Mouse (Mus musculus): Measurements from ENCODE around the gene Ifih1. TPM values are rescaled to one million over a fixed set of nuclear protein-coding genes. Genes with fewer than 3 reads are reported as not detected.

Ifih1 gene
- total and polyA plus RNA-seq, 3 experiments, result 2.0 to 3.6 (median 2.2) TPM

DNA sequence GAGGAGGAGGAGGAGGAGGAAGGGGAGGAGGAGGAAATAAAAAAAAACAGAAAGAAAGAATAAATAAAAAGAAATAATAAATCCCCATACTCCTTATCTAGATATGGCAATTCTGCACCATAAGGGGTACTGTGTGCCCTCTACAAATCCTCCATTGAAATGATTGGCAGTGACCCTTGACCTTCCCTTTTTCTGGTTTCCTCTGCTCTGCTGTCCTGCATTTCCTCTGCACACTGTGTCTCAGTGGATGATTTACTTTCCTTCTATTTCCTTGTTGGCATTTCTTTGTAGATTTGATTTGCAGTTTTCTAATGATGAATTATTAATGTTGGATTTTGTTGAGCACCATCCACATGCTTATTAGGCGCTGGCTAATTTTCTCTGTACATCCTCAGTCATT is 81.4 kb downstream of the Ifih1 start:
- in situ Hi-C loops (cut with MboI; ENCODE audit: low pct_ligation_motif_present, low pct_unique_long_range_greater_than_20kb, low sequenced_read_pairs) (no loop called here), dilution Hi-C loops (cut with MboI; ENCODE audit: extremely low pct_ligation_motif_present, extremely low pct_unique_long_range_greater_than_20kb, low sequenced_read_pairs) (no loop called here)
- no peak for DNase-seq (ENCODE audit: extremely low read depth)
- H3K4me1 ChIP-seq (ENCODE audit: control insufficient read depth in 1 of 2, insufficient read depth in 2 of 2), result no peaks in the 10 kb centered on the region
- H3K9me3 ChIP-seq (replicated peaks; ENCODE audit: low read length), result no peaks in the 10 kb centered on the region
- H3K9ac ChIP-seq (ENCODE audit: insufficient read depth, low read depth), result no peak overlapping the region
- no peak overlapping the region for H3K27ac ChIP-seq (ENCODE audit: insufficient read depth, low read depth)
- H3K27me3 ChIP-seq (replicated peaks), result no peaks in the 10 kb centered on the region
- H3K4me3 ChIP-seq (replicated peaks in 1 of 3; ENCODE audit: low read depth in 2 of 3, low read length in 2 of 3, poor library complexity in 1 of 3), result no peak overlapping the region
- no peaks in the 10 kb centered on the region for H3K79me2 ChIP-seq (replicated peaks; ENCODE audit: control insufficient read depth, extremely low read depth, insufficient read depth, poor library complexity, severe bottlenecking)
- H3K36me3 ChIP-seq (replicated peaks in 1 of 2; ENCODE audit: control insufficient read depth in 1 of 2, insufficient read depth in 1 of 2, low read length in 1 of 2), result no peaks in the 10 kb centered on the region
- no peak for TF ChIP-seq SMC3 (IDR thresholded peaks at IDR 0.05; ENCODE audit: low read depth, low read length)
- TF ChIP-seq MAZ (IDR thresholded peaks at IDR 0.05; ENCODE audit: low read depth, low read length), result no peak
- TF ChIP-seq RCOR1 (conservative IDR thresholded peaks at IDR 0.05; ENCODE audit: low read depth, low read length), result no peak
- TF ChIP-seq ELF1 (IDR thresholded peaks at IDR 0.05; ENCODE audit: low read depth, low read length), result no peak
- no peak for TF ChIP-seq MEF2A (IDR thresholded peaks at IDR 0.05; ENCODE audit: borderline replicate concordance, low read depth, low read length)
- TF ChIP-seq UBTF (IDR thresholded peaks at IDR 0.05; ENCODE audit: low read depth, low read length), result no peak
- no peak for TF ChIP-seq PAX5 (IDR thresholded peaks at IDR 0.05; ENCODE audit: low read length)
- no peak for TF ChIP-seq MAX (IDR thresholded peaks at IDR 0.05; ENCODE audit: low read length)
- TF ChIP-seq JUN (IDR thresholded peaks at IDR 0.05; ENCODE audit: insufficient read depth, low read depth, low read length), result no peak
- no peak for TF ChIP-seq POLR2AphosphoS2 (IDR thresholded peaks at IDR 0.05; ENCODE audit: low read depth, low read length)
- no peak overlapping the region for H3K4me2 ChIP-seq (ENCODE audit: insufficient read depth, low read depth, poor library complexity, severe bottlenecking)

- Histone ChIP-seq H3K9ac (ENCODE audit: insufficient read depth, low read depth) (no peak overlapping the region), H3K4me3 (replicated peaks in 1 of 3; ENCODE audit: low read depth in 2 of 3, low read length in 2 of 3, poor library complexity in 1 of 3) (no peak overlapping the region), H3K27me3 (replicated peaks) (no peaks in the 10 kb centered on the region), H3K9me3 (replicated peaks; ENCODE audit: low read length) (no peaks in the 10 kb centered on the region), H3K4me1 (ENCODE audit: control insufficient read depth in 1 of 2, insufficient read depth in 2 of 2) (no peaks in the 10 kb centered on the region), H3K36me3 (replicated peaks in 1 of 2; ENCODE audit: control insufficient read depth in 1 of 2, insufficient read depth in 1 of 2, low read length in 1 of 2) (no peaks in the 10 kb centered on the region), H3K4me2 (ENCODE audit: insufficient read depth, low read depth, poor library complexity, severe bottlenecking) (no peak overlapping the region), H3K79me2 (replicated peaks; ENCODE audit: control insufficient read depth, extremely low read depth, insufficient read depth, poor library complexity, severe bottlenecking) (no peaks in the 10 kb centered on the region), H3K27ac (ENCODE audit: insufficient read depth, low read depth) (no peak overlapping the region)
- TF ChIP-seq MXI1 (IDR thresholded peaks at IDR 0.05; ENCODE audit: low read depth, low read length) (no peak), JUND (conservative IDR thresholded peaks at IDR 0.05; ENCODE audit: low read depth, low read length) (no peak), CHD2 (IDR thresholded peaks at IDR 0.05; ENCODE audit: low read length) (no peak), ETS1 (conservative IDR thresholded peaks at IDR 0.05; ENCODE audit: low read depth, low read length) (no peak), NRF1 (IDR thresholded peaks at IDR 0.05; ENCODE audit: low read depth, low read length) (no peak), MYC (IDR thresholded peaks at IDR 0.05; ENCODE audit: low read depth, low read length) (no peak), HCFC1 (IDR thresholded peaks at IDR 0.05; ENCODE audit: low read depth, low read length) (no peak), MAZ (IDR thresholded peaks at IDR 0.05; ENCODE audit: low read depth, low read length) (no peak), RCOR1 (conservative IDR thresholded peaks at IDR 0.05; ENCODE audit: low read depth, low read length) (no peak)
- dilution Hi-C loops (cut with MboI; ENCODE audit: extremely low pct_ligation_motif_present, extremely low pct_unique_long_range_greater_than_20kb, low sequenced_read_pairs), result no loop called here
- in situ Hi-C loops (cut with MboI; ENCODE audit: low pct_ligation_motif_present, low pct_unique_long_range_greater_than_20kb, low sequenced_read_pairs), result no loop called here
- no peak for DNase-seq (ENCODE audit: extremely low read depth)
These were observed 83.2 kb downstream of the Ifih1 start for GRCm38 (mm10) chr2:62562661-62563485.
